Comparison of ENCODE assay signal across 9 mouse cellular contexts in genomic region chr17:80887021-80887748, GRCm38 (mm10). TPM values are rescaled to one million over a fixed set of nuclear protein-coding genes. Genes with fewer than 3 reads are reported as not detected.
DNase-seq lines count a peak whose midpoint lies in the region; ATAC-seq and TF ChIP-seq lines count a peak whose summit lies in the region.
"Had no signal": no experiment of that assay in that cellular context is flagged by ENCODE, and none has a peak within 500 bp of the region (broad histone marks: within the 10 kb centered on the region; RNA-seq: fewer than 3 reads in every experiment).

No protein-coding gene starts in this region.

- no peak overlapping the region for H3K4me3 ChIP-seq in kidney, embryonic 16.5 days (ENCODE audit: low read length)
- peak overlapping the region; percentile 41 for H3K4me3 ChIP-seq in embryonic facial prominence, embryonic 10.5 days
- no peak overlapping the region for H3K4me3 ChIP-seq in hindbrain, embryonic 15.5 days
- no peak overlapping the region for H3K4me3 ChIP-seq in olfactory bulb, adult 2 months (ENCODE audit: insufficient read depth, low read depth, low read length)
- H3K4me3 ChIP-seq: liver, embryonic 13.5 days had no signal

- no peak for TF ChIP-seq POLR2A in olfactory bulb, adult 2 months (IDR thresholded peaks at IDR 0.05; ENCODE audit: insufficient read depth, low read depth, low read length)

- peak overlapping the region; percentile 24 for H3K4me2 ChIP-seq in kidney, embryonic 16.5 days (replicated peaks; ENCODE audit: low read depth, low read length)
- H3K4me2 ChIP-seq in hindbrain, embryonic 15.5 days, result peak overlapping the region; percentile 4; the same call in 1 of the 2 replicates
- H3K4me2 ChIP-seq: liver, embryonic 13.5 days had no signal

- H3K27ac ChIP-seq in kidney, embryonic 16.5 days (ENCODE audit: low read length), result no peak overlapping the region; the same call in 1 of the 2 replicates
- peak overlapping the region; percentile 75 for H3K27ac ChIP-seq in embryonic facial prominence, embryonic 10.5 days (replicated peaks)
- peak overlapping the region; percentile 51 for H3K27ac ChIP-seq in hindbrain, embryonic 15.5 days (replicated peaks)
- H3K27ac ChIP-seq in olfactory bulb, adult 2 months (ENCODE audit: insufficient read depth, low read depth, low read length), result peak overlapping the region; percentile 38; the same call in 1 of the 2 replicates
- H3K27ac ChIP-seq: liver, embryonic 13.5 days had no signal

- no peaks in the 10 kb centered on the region for H3K27me3 ChIP-seq in kidney, embryonic 16.5 days (ENCODE audit: insufficient read depth, low read length)
- no peaks in the 10 kb centered on the region for H3K27me3 ChIP-seq in embryonic facial prominence, embryonic 10.5 days (replicated peaks; ENCODE audit: low read depth, poor library complexity, severe bottlenecking)
- H3K27me3 ChIP-seq in hindbrain, embryonic 15.5 days, result no peaks in the 10 kb centered on the region
- H3K27me3 ChIP-seq: liver, embryonic 13.5 days had no signal

- H3K9me3 ChIP-seq in kidney, embryonic 16.5 days (ENCODE audit: low read length), result no peaks in the 10 kb centered on the region
- no peaks in the 10 kb centered on the region for H3K9me3 ChIP-seq in embryonic facial prominence, embryonic 10.5 days
- H3K9me3 ChIP-seq in hindbrain, embryonic 15.5 days, result no peaks in the 10 kb centered on the region
- H3K9me3 ChIP-seq: liver, embryonic 13.5 days had no signal

- no peak for TF ChIP-seq CTCF in olfactory bulb, adult 2 months (IDR thresholded peaks at IDR 0.05; ENCODE audit: insufficient read depth, low read depth, low read length)

- DNase-seq in kidney, postnatal 25 days, result no peak
- peak; percentile 69 for DNase-seq in embryonic facial prominence, embryonic 10.5 days (ENCODE audit: low spot score)
- no peak for DNase-seq in spleen, postnatal 10 days (ENCODE audit: low spot score in 2 of 2)
- DNase-seq in kidney, adult 18-20 months, result no peak
- DNase-seq in layer of hippocampus, adult 9-10 months (ENCODE audit: low spot score), result no peak
- DNase-seq: liver, embryonic 13.5 days had no signal

- H3K9ac ChIP-seq in kidney, embryonic 16.5 days (replicated peaks; ENCODE audit: low read length), result peak overlapping the region; percentile 19; the same call in 1 of the 2 replicates
- H3K9ac ChIP-seq in hindbrain, embryonic 15.5 days, result no peak overlapping the region
- H3K9ac ChIP-seq: liver, embryonic 13.5 days had no signal

- H3K4me1 ChIP-seq in kidney, embryonic 16.5 days (ENCODE audit: insufficient read depth, low read length), result peaks cover 21% of the 10 kb centered on the region
- peaks cover 30% of the 10 kb centered on the region for H3K4me1 ChIP-seq in embryonic facial prominence, embryonic 10.5 days
- peaks cover 29% of the 10 kb centered on the region for H3K4me1 ChIP-seq in hindbrain, embryonic 15.5 days (replicated peaks)
- peaks cover 5% of the 10 kb centered on the region for H3K4me1 ChIP-seq in olfactory bulb, adult 2 months (ENCODE audit: control insufficient read depth, insufficient read depth, low read length)

- ATAC-seq in kidney, embryonic 16.5 days (ENCODE audit: low FRiP score, low TSS enrichment), result peak; percentile 57; the same call in 1 of the 2 replicates
- peak; percentile 59 for ATAC-seq in hindbrain, embryonic 15.5 days (ENCODE audit: low FRiP score, low read depth)

- H3K36me3 ChIP-seq in kidney, embryonic 16.5 days (ENCODE audit: insufficient read depth, low read length), result no peaks in the 10 kb centered on the region
- H3K36me3 ChIP-seq in embryonic facial prominence, embryonic 10.5 days (replicated peaks), result no peaks in the 10 kb centered on the region
- no peaks in the 10 kb centered on the region for H3K36me3 ChIP-seq in hindbrain, embryonic 15.5 days
- H3K36me3 ChIP-seq: liver, embryonic 13.5 days had no signal

- 13% methylated on average over 18 of the region's 18 CpGs for WGBS in kidney, embryonic 16.5 days
- WGBS in embryonic facial prominence, embryonic 10.5 days, result 19% methylated on average over 18 of the region's 18 CpGs
- whole genome bisulfite sequencing in hindbrain, embryonic 15.5 days, result 12% methylated on average over 18 of the region's 18 CpGs
- 29% methylated on average over 18 of the region's 18 CpGs for WGBS in olfactory bulb, adult 2 months

RNA-seq across cellular contexts. Expression of gene Tmem178, which starts 57.2 kb away (rescaled TPM):
- 16.8 and 17.8 TPM in 2 replicates for polyA plus RNA-seq in kidney, embryonic 16.5 days (2015; fragmentation: Nextera tagmentation; extraction: Ambion mirVana)
- polyA plus RNA-seq in embryonic facial prominence, embryonic 10.5 days (2016; fragmentation: Nextera tagmentation; extraction: Ambion mirVana), result 2.4 and 3.9 TPM in 2 replicates
- 31.1 and 32.9 TPM in 2 replicates for polyA plus RNA-seq in hindbrain, embryonic 15.5 days (2015; fragmentation: Nextera tagmentation; extraction: Ambion mirVana)
- not detected in 2 replicates for polyA plus RNA-seq in olfactory bulb, adult 2 months (2012; ENCODE audit: insufficient read depth, insufficient read length, low replicate concordance, missing spikeins)
